Mouse (Mus musculus) lung, postnatal 0 days (tissue): Measurements from ENCODE around the gene Gm7138. TPM values are rescaled to one million over a fixed set of nuclear protein-coding genes. Genes with fewer than 3 reads are reported as not detected.
"Not testable (repeated sequence)": the region's sequence is repeated elsewhere in the genome, so short reads cannot be mapped to it uniquely, and the experiment has no call there.

Experiments used
- ATAC-seq: fragments of 200-750 bp; cut with Nextera tagmentation; 2 replicates; pipeline ENCODE4 v1.8.0; 2017; ENCODE audit warnings: moderate library complexity
- DNase-seq: peaks from one replicate; pipeline ENCODE4 v3.0.0-alpha.2; 2016; ENCODE audit warnings: low spot score
- H3K27ac ChIP-seq: fragments of 300-500 bp; sonication (generic); 2 replicates; pipeline ENCODE4 v1.5.1; 2014; ENCODE audit warnings: antibody characterized with exemption, mild to moderate bottlenecking, low read length, mixed read lengths
- H3K27me3 ChIP-seq: fragments of 300-500 bp; sonication (generic); replicated peaks from 2 replicates; pipeline ENCODE4 v1.6.1; 2014; ENCODE audit warnings: low read length, mixed read lengths; ENCODE audit not compliant: insufficient read depth
- H3K36me3 ChIP-seq: fragments of 300-500 bp; sonication (generic); 2 replicates; pipeline ENCODE4 v1.6.1; 2014; ENCODE audit warnings: low read length, mixed read lengths; ENCODE audit not compliant: insufficient read depth
- H3K4me1 ChIP-seq: fragments of 300-500 bp; sonication (generic); 2 replicates; pipeline ENCODE4 v1.6.1; 2014; ENCODE audit warnings: antibody characterized with exemption, low read depth, low read length, mixed read lengths; ENCODE audit not compliant: insufficient read depth
- H3K4me2 ChIP-seq: fragments of 300-500 bp; sonication (generic); replicated peaks from 2 replicates; pipeline ENCODE4 v1.6.1; 2014; ENCODE audit warnings: low read depth, mild to moderate bottlenecking, low read length, moderate library complexity, mixed read lengths
- H3K4me3 ChIP-seq: fragments of 300-500 bp; sonication (generic); 2 replicates; pipeline ENCODE4 v1.5.1; 2014; ENCODE audit warnings: low read depth, low read length
- H3K9ac ChIP-seq: fragments of 300-500 bp; sonication (generic); replicated peaks from 2 replicates; pipeline ENCODE4 v1.6.1; 2014; ENCODE audit warnings: low read depth, mild to moderate bottlenecking
- H3K9me3 ChIP-seq: fragments of 300-500 bp; sonication (generic); 2 replicates; pipeline ENCODE4 v1.6.1; 2016; ENCODE audit warnings: low read length, mixed read lengths
- CTCF ChIP-seq: IDR thresholded peaks from 2 replicates; pipeline ENCODE4 v1.5.1; 2016; ENCODE audit warnings: antibody characterized with exemption, mild to moderate bottlenecking
- EP300 ChIP-seq: IDR thresholded peaks from 2 replicates; pipeline ENCODE4 v1.6.1; 2016; ENCODE audit warnings: antibody characterized with exemption, mild to moderate bottlenecking, control low read depth
- WGBS: fragments of 180-500 bp; shearing (Covaris S2); extraction: QIAGEN DNeasy Blood & Tissue Kit; methylation state at CpG from one replicate; pipeline ENCODE4 v1.1.7; 2014; 5-methylcytosine and 5-hydroxymethylcytosine counted together
- polyA plus RNA-seq: library from polyadenylated mRNA; unstranded; fragments of >200 nt; fragmentation: Nextera tagmentation; extraction: Ambion mirVana; gene quantifications from 2 replicates; pipeline ENCODE4 v1.2.1, GENCODE M21; 2015

The Gm7138 gene
- polyA plus RNA-seq, 1 experiment from 2014 or later: not detected

DNA sequence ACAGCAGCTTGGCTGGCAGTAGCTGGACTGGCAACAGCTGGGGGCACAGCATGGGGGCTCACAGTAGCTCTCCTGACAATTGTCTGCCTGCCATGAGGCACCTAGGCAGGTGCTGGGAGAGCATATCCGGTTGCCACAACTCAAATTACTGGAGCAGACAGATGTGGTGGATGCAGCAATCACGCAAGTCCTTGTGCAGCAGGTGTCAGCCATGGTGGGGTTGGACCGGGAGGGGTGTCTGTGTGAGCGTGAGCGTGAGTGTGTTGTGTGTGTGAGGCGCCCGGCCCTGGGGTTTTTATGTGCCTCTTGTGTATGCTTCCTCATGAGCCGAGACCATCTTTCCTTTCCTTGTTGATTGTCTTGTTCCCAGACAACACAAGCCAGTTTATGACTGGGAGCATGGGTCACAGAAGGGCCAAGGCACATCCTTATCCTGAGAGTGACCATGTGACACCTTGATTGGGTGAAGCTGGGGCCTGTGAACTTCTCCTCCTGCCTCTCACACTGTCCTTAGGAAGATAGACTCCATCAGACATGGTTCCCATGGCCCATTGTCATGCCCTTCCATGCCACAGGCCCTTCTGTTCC is 22.3 kb upstream of the Gm7138 start, which contains the start of gene Gm19668:
Gene Gm19668 (minus strand): TSS at position 213 of the 588 bp plus-strand sequence.
- Histone ChIP-seq H3K27ac (no peak within 1 kb of the TSS), H3K9me3 (no peaks in the 10 kb centered on the region), H3K36me3 (no peaks in the 10 kb centered on the region)

DNA sequence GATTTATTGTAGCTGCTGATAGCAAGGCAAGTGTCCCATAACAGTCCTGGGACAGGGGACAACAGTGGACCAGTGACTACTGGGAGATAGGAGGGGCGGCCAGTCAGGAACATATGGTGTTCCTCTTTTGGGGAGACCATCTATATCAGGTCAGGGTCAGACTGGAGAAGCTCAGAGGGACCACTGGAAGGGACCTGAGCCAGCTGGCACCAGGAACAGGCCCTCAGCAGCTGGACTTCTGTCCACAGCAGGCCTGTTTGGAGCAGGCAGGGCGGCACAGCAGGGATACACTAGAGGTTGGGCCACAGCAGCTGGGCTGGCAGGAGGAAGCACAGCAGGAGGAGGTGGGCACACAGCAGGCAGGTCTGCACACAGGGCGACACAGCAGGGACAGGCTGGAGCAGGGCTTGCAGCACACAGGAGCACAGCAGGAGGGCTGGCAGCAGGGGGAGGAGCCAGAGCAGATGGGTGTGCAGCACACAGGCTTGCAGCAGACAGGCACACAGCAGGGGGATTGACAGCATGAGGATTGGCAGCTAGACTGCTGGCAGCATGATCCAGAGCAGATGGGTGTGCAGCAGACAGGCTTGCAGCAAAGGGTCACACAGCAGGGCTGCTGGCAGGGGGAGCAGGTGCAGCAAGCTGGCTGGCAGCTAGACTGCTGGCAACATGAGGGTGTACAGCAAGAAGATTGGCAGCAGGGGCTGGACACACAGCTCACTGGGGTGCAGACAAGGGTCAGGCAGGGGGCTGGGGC is 21.6 kb upstream of the Gm7138 start:
- not testable (repeated sequence) for H3K36me3 ChIP-seq, H3K4me3 ChIP-seq, H3K27me3 ChIP-seq, H3K9ac ChIP-seq, DNase-seq, H3K9me3 ChIP-seq, H3K4me1 ChIP-seq, H3K27ac ChIP-seq, ATAC-seq, H3K4me2 ChIP-seq
- 38% methylated on average over 3 of the region's 3 CpGs for WGBS

More for the DNA sequence above, 22.3 kb upstream of the Gm7138 start, which contains the start of gene Gm19668:
- Histone ChIP-seq H3K4me2 (no peak within 1 kb of the TSS), H3K4me1 (no peaks in the 10 kb centered on the region; the same call in 1 of the 2 replicates), H3K9ac (no peak within 1 kb of the TSS), H3K27me3 (no peaks in the 10 kb centered on the region), H3K4me3 (no peak within 1 kb of the TSS)
- ATAC-seq: no peak
- TF ChIP-seq EP300 (no peak), CTCF (no peak)
- DNase-seq: no peak
- 59% methylated on average over 8 of the region's 8 CpGs for WGBS

DNA sequence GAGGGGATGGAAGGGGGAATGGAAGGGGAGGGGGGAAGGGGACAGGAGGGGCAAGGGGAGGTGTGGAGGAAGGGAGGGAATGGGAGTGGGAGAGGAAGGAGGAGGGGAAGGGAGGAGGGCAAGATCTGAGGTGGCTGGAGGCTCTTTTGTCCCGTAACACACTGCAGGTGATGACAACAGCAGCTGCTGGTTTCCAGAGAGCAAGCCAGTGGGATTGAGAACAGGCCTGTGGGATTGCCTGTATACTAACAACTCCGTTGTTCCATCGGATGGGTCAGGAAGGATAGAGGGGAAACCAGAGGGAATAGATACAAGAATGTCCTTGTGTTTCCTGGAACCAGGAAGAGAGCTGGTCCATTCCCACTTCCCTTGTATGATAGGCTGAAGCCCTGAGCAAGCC is 20.9 kb upstream of the Gm7138 start:
- H3K4me2 ChIP-seq: no peak overlapping the region
- H3K36me3 ChIP-seq: no peaks in the 10 kb centered on the region
- no peaks in the 10 kb centered on the region for H3K9me3 ChIP-seq
- H3K27me3 ChIP-seq: no peaks in the 10 kb centered on the region
- DNase-seq: peak; percentile 6
- H3K4me3 ChIP-seq: no peak overlapping the region
- 6% methylated on average over 3 of the region's 3 CpGs for WGBS
- ATAC-seq: no peak
- H3K27ac ChIP-seq: no peak overlapping the region
- no peaks in the 10 kb centered on the region; the same call in 1 of the 2 replicates for H3K4me1 ChIP-seq
- TF ChIP-seq EP300 (no peak), CTCF (no peak)
- H3K9ac ChIP-seq: no peak overlapping the region

DNA sequence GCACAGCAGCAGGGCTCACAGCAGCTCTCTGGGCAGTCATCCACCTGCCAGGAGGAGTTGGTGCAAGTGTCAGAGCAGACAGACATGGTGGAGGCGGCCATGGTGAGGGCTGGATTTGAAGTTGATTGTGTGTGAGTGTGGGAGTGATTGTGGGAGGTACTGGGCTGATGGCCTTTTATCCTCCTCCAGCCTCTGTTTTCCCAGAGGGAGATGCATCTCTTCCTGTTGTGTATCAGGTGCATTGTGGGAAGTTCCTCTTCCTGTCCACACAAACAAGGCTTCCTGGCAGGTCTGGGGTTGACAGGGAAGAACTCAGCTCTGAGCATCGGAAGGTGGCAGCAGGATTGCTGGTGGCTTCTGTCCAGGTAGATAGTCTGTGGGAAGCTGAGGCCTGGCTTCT is 18.2 kb upstream of the Gm7138 start, which contains the start of gene Gm9639:
Gene Gm9639 (minus strand): TSS at position 101 of the 400 bp plus-strand sequence.
- ATAC-seq: no peak
- Histone ChIP-seq H3K4me3 (no peak within 1 kb of the TSS), H3K9me3 (no peaks in the 10 kb centered on the region), H3K36me3 (no peaks in the 10 kb centered on the region), H3K9ac (no peak within 1 kb of the TSS), H3K4me2 (no peak within 1 kb of the TSS), H3K27me3 (no peaks in the 10 kb centered on the region), H3K27ac (no peak within 1 kb of the TSS), H3K4me1 (no peaks in the 10 kb centered on the region; the same call in 1 of the 2 replicates)
- TF ChIP-seq EP300 (no peak), CTCF (no peak)
- 45% methylated on average over 2 of the region's 2 CpGs for whole genome bisulfite sequencing
- no peak for DNase-seq

DNA sequence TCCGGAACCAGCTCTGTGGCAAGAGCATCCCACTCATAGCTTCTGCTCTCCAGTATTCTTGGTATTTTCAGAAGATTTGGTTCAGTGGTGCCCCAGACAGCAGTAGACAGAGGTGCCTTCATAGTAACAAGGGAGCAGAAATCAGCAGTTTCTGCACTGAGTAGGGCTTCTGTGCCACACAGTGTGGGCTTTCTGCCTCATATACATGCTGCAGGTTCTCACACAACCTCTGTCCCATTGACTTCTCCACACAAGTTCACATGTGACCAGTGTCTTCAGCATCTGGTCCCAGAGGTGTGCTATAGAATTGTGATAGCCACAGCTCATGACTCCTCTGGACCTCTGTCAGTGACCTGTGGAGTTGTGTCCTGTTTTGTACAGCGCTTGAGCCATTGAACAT is 11.9 kb upstream of the Gm7138 start:
- TF ChIP-seq EP300 (no peak), CTCF (no peak)
- Histone ChIP-seq H3K27ac (no peak overlapping the region), H3K36me3 (no peaks in the 10 kb centered on the region), H3K9ac (no peak overlapping the region), H3K9me3 (no peaks in the 10 kb centered on the region), H3K4me3 (no peak overlapping the region), H3K4me1 (no peaks in the 10 kb centered on the region), H3K27me3 (no peaks in the 10 kb centered on the region), H3K4me2 (no peak overlapping the region)
- ATAC-seq (no peak), DNase-seq (no peak)
- 75% methylated on average over 2 of the region's 2 CpGs for WGBS

DNA sequence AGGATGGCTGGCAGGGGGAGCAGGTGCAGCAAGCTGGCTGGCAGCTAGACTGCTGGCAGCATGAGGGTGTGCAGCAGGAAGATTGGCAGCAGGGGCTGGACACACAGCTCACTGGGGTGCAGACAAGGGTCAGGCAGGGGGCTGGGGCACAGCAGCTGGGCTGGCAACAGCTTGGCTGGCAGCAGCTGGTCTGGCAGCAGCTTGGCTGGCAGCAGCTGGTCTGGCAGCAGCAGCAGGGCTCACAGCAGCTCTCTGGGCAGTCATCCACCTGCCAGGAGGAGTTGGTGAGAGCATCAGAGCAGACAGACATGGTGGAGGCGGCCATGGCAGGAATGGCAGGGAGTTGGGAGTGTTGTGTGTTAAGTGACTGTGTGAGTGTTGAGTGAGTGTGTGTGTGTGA is 11.1 kb upstream of the Gm7138 start, which contains the start of gene Gm7137:
Gene Gm7137 (minus strand): TSS at position 325 of the 400 bp plus-strand sequence.
- H3K9me3 ChIP-seq, H3K27me3 ChIP-seq, H3K27ac ChIP-seq, H3K4me3 ChIP-seq, DNase-seq, H3K9ac ChIP-seq, H3K4me1 ChIP-seq, H3K36me3 ChIP-seq, ATAC-seq, H3K4me2 ChIP-seq: not testable (repeated sequence)
- WGBS: 80% methylated on average over 1 of the region's 1 CpGs

DNA sequence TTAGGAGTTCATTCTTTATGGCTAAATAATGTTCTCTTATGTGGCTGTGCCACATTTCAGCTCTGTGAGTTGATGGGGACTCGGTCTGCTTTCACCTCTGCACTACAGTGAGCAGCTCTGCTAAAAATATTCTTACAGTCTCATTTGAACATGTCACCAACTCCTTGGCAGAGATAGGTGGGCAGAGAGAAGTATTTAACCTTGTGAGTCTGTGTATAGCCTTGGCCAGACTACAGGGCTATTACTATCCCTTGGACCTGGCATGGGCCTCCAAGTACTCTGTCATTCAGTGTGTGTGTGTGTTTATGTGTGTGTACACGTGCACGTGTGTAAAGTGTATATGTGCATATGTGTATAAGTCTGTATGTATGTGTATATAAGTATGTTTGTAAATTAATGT is 6.7 kb upstream of the Gm7138 start:
- not testable (repeated sequence) for H3K9me3 ChIP-seq, ATAC-seq, H3K4me3 ChIP-seq, H3K27ac ChIP-seq, DNase-seq, H3K27me3 ChIP-seq, H3K4me2 ChIP-seq, H3K4me1 ChIP-seq, H3K36me3 ChIP-seq, H3K9ac ChIP-seq
- 69% methylated on average over 1 of the region's 3 CpGs for WGBS

DNA sequence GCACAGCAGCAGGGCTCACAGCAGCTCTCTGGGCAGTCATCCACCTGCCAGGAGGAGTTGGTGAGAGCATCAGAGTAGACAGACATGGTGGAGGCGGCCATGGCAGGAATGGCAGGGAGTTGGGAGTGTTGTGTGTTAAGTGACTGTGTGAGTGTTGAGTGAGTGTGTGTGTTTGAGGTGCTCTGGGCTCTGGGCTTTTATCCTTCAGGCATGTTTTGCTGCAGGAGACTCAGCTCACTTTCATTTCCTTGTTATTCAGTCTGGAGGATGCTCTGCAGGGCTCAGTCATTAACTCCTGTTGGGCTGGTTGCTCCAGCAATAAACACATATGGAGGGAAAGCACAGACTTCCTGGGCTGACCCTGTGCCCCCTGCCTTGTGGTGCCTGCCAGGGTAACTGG is 5.7 kb upstream of the Gm7138 start, which contains the start of gene Gm3250:
Gene Gm3250 (minus strand): TSS at position 101 of the 400 bp plus-strand sequence.
- H3K9ac ChIP-seq, H3K27me3 ChIP-seq, H3K36me3 ChIP-seq, DNase-seq, H3K27ac ChIP-seq, H3K4me1 ChIP-seq, H3K4me3 ChIP-seq, H3K4me2 ChIP-seq, ATAC-seq, H3K9me3 ChIP-seq: not testable (repeated sequence)
- WGBS: 40% methylated on average over 1 of the region's 1 CpGs

DNA sequence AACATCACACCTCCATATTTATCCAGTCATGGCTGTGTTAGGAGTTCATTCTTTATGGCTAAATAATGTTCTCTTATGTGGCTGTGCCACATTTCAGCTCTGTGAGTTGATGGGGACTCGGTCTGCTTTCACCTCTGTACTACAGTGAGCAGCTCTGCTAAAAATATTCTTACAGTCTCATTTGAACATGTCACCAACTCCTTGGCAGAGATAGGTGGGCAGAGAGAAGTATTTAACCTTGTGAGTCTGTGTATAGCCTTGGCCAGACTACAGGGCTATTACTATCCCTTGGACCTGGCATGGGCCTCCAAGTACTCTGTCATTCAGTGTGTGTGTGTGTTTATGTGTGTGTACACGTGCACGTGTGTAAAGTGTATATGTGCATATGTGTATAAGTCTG is 4.6 kb downstream of the Gm7138 start:
- WGBS: 89% methylated on average over 1 of the region's 3 CpGs
- H3K4me3 ChIP-seq, H3K27me3 ChIP-seq, H3K9ac ChIP-seq, DNase-seq, H3K27ac ChIP-seq, H3K36me3 ChIP-seq, ATAC-seq, H3K9me3 ChIP-seq, H3K4me1 ChIP-seq, H3K4me2 ChIP-seq: not testable (repeated sequence)
